ENCODE assay signal across 8 mouse cellular contexts in the genomic region with DNA sequence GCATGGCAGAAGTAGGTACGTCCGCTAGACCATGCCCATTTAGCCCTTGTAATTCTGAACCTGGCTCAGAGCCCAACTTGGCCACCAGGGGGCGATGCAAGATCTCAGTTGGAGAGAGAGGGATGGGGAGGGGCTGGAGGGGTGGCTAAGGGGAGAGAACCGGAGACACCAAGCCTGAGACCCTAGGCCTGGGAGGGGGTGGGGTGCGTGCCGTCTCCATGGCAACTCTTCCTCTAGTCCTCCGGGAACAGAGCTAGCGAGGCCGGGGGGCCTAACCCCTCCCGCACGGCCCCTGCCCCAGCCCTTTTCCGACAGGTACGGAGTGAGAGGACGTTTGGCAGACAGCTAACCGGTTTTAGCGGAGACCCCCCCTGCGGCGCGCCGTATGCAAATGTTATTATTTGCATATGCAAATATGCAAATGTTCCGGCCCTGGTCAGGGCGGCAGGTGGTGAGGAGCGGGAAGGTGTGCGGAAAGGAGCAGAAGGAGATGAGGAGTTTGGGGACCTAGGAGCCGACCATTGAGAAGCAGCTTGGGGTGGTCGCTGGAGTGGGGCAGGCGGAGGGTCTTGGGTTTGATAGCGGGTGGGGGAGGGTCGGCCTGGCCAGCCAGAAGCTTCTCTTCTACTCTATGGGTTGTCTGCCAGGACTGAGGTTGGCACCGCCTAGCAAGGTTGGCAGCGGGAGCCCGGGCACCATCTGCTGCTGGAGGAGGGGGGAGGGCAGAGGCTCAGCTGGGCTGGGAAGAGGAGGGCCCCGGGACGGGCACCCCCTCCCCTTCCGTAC. TPM values are rescaled to one million over a fixed set of nuclear protein-coding genes. Genes with fewer than 3 reads are reported as not detected.
DNase-seq lines count a peak whose midpoint lies in the region; ATAC-seq and TF ChIP-seq lines count a peak whose summit lies in the region.

No protein-coding gene starts in this region.

- DNase-seq in CD4-positive helper T cell, adult 2 months (ENCODE audit: low read depth, low spot score), result peak; percentile 86
- peak; percentile 98 for DNase-seq in brain, embryonic 14.5 days (ENCODE audit: low read depth)
- peak; percentile 93 for DNase-seq in kidney, postnatal 10 days
- peak; percentile 89 for DNase-seq in liver, embryonic 11.5 days (ENCODE audit: low spot score)
- DNase-seq in naive thymus-derived CD4-positive, alpha-beta T cell, adult 2 months (ENCODE audit: low read depth), result peak; percentile 93
- peak; percentile 90 for DNase-seq in splenic B cell, adult 2 months (ENCODE audit: low read depth, low spot score)

- H3K27ac ChIP-seq in heart, embryonic 14.5 days (replicated peaks in 1 of 2; ENCODE audit: control insufficient read depth in 1 of 2, insufficient read depth in 1 of 2, low read depth in 2 of 2, low read length in 2 of 2), result no peak overlapping the region
- no peak overlapping the region for H3K27ac ChIP-seq in liver, embryonic 11.5 days (ENCODE audit: low read depth, low read length)

- peaks cover 69% of the 10 kb centered on the region for H3K27me3 ChIP-seq in heart, embryonic 14.5 days (ENCODE audit: control insufficient read depth, insufficient read depth, low read length)
- H3K27me3 ChIP-seq in liver, embryonic 11.5 days (replicated peaks; ENCODE audit: control insufficient read depth, insufficient read depth, low read length), result peaks cover 61% of the 10 kb centered on the region
- H3K27me3 ChIP-seq in splenic B cell, adult 2 months (ENCODE audit: control insufficient read depth, insufficient read depth, low read length, poor library complexity, severe bottlenecking), result no peaks in the 10 kb centered on the region

- TF ChIP-seq POLR2A in brain, embryonic 14.5 days (IDR thresholded peaks at IDR 0.05; ENCODE audit: borderline replicate concordance, extremely low read depth, insufficient read depth, insufficient read length, poor library complexity, severe bottlenecking), result no peak

- peak overlapping the region; percentile 77 for H3K4me2 ChIP-seq in heart, embryonic 14.5 days (ENCODE audit: low read length)
- H3K4me2 ChIP-seq in liver, embryonic 11.5 days, result peak overlapping the region; percentile 79

- peak; percentile 57; the same call in 1 of the 2 replicates for ATAC-seq in erythroblast, adult 5-6 weeks (replicated peaks; ENCODE audit: low FRiP score, poor library complexity, severe bottlenecking)
- peak; percentile 58 for ATAC-seq in heart, embryonic 14.5 days (ENCODE audit: insufficient number of reproducible peaks, insufficient read depth, low FRiP score, low read depth)
- ATAC-seq in liver, embryonic 11.5 days (replicated peaks; ENCODE audit: low FRiP score), result peak; percentile 22

- H3K4me1 ChIP-seq in heart, embryonic 14.5 days (ENCODE audit: control insufficient read depth in 2 of 2, insufficient read depth in 2 of 2, low read length in 2 of 2), result peaks cover 26 to 35% of the 10 kb centered on the region in 2 experiments
- peaks cover 38% of the 10 kb centered on the region for H3K4me1 ChIP-seq in liver, embryonic 11.5 days (replicated peaks; ENCODE audit: control insufficient read depth, insufficient read depth, low read length)

- 1% methylated on average over 35 of the region's 35 CpGs for WGBS in heart, embryonic 14.5 days
- 2% methylated on average over 35 of the region's 35 CpGs for WGBS in liver, embryonic 11.5 days

- H3K9ac ChIP-seq in heart, embryonic 14.5 days (ENCODE audit: low read length), result no peak overlapping the region
- H3K9ac ChIP-seq in liver, embryonic 11.5 days (ENCODE audit: low read depth, low read length), result no peak overlapping the region

- H3K36me3 ChIP-seq in heart, embryonic 14.5 days (ENCODE audit: control insufficient read depth, insufficient read depth, low read length), result peaks cover 6% of the 10 kb centered on the region; the same call in 1 of the 2 replicates
- H3K36me3 ChIP-seq in liver, embryonic 11.5 days (ENCODE audit: control insufficient read depth, insufficient read depth, low read length), result no peaks in the 10 kb centered on the region
- no peaks in the 10 kb centered on the region for H3K36me3 ChIP-seq in splenic B cell, adult 2 months (ENCODE audit: control insufficient read depth, insufficient read depth, low read length, poor library complexity, severe bottlenecking)

- peak; percentile 94 for TF ChIP-seq CTCF in brain, embryonic 14.5 days (IDR thresholded peaks at IDR 0.05; ENCODE audit: borderline replicate concordance, extremely low read depth, insufficient read depth, insufficient read length)

- no peaks in the 10 kb centered on the region for H3K9me3 ChIP-seq in heart, embryonic 14.5 days (ENCODE audit: control insufficient read depth, low read length)
- H3K9me3 ChIP-seq in liver, embryonic 11.5 days (ENCODE audit: control insufficient read depth, low read length), result no peaks in the 10 kb centered on the region

- H3K4me3 ChIP-seq in heart, embryonic 14.5 days (ENCODE audit: control insufficient read depth in 1 of 2, insufficient read depth in 1 of 2, low read depth in 1 of 2, low read length in 2 of 2), result peak overlapping the region; percentile 39 to 46
- H3K4me3 ChIP-seq in liver, embryonic 11.5 days (ENCODE audit: low read depth, low read length), result peak overlapping the region; percentile 43

RNA-seq across cellular contexts. Expression of a gene that starts 5.5 kb away (rescaled TPM):
- polyA plus RNA-seq in brain, embryonic 14.5 days (2012; rRNA removed), result 10.8 and 13.0 TPM in 2 replicates
- total RNA-seq in erythroblast, adult 5-6 weeks (2015; ENCODE audit: low replicate concordance), result not detected in 2 replicates
- not detected in 2 replicates for total RNA-seq in erythroblast, adult 5-6 weeks (2017; ENCODE audit: low replicate concordance)
- polyA plus RNA-seq in heart, embryonic 14.5 days (2014; fragmentation: Nextera tagmentation; extraction: Ambion mirVana), result 31.2 and 34.2 TPM in 2 replicates
- polyA plus RNA-seq in liver, embryonic 11.5 days (2014; fragmentation: Nextera tagmentation; extraction: Ambion mirVana), result 34.2 TPM in 2 replicates

RNA-seq across cellular contexts. Expression of a gene that starts 7.8 kb away (rescaled TPM):
- polyA plus RNA-seq in brain, embryonic 14.5 days (2012; rRNA removed), result 6.8 and 9.8 TPM in 2 replicates
- not detected in 2 replicates for total RNA-seq in erythroblast, adult 5-6 weeks (2015; ENCODE audit: low replicate concordance)
- not detected in 2 replicates for total RNA-seq in erythroblast, adult 5-6 weeks (2017; ENCODE audit: low replicate concordance)
- polyA plus RNA-seq in heart, embryonic 14.5 days (2014; fragmentation: Nextera tagmentation; extraction: Ambion mirVana), result 0.31 TPM in 1 of 2 replicates, not detected in the other
- polyA plus RNA-seq in liver, embryonic 11.5 days (2014; fragmentation: Nextera tagmentation; extraction: Ambion mirVana), result 0.32 and 0.39 TPM in 2 replicates

RNA-seq across cellular contexts. Expression of a gene that starts 13.0 kb away (rescaled TPM):
- polyA plus RNA-seq in brain, embryonic 14.5 days (2012; rRNA removed), result 80.8 and 100 TPM in 2 replicates
- 17.9 and 19.9 TPM in 2 replicates for total RNA-seq in erythroblast, adult 5-6 weeks (2015; ENCODE audit: low replicate concordance)
- total RNA-seq in erythroblast, adult 5-6 weeks (2017; ENCODE audit: low replicate concordance), result 12.3 and 18.3 TPM in 2 replicates
- 71.7 and 73.0 TPM in 2 replicates for polyA plus RNA-seq in heart, embryonic 14.5 days (2014; fragmentation: Nextera tagmentation; extraction: Ambion mirVana)
- 261 and 286 TPM in 2 replicates for polyA plus RNA-seq in liver, embryonic 11.5 days (2014; fragmentation: Nextera tagmentation; extraction: Ambion mirVana)

RNA-seq across cellular contexts. Expression of a gene that starts 25.1 kb away (rescaled TPM):
- 19.9 and 48.8 TPM in 2 replicates for polyA plus RNA-seq in brain, embryonic 14.5 days (2012; rRNA removed)
- not detected in 2 replicates for total RNA-seq in erythroblast, adult 5-6 weeks (2015; ENCODE audit: low replicate concordance)
- total RNA-seq in erythroblast, adult 5-6 weeks (2017; ENCODE audit: low replicate concordance), result not detected in 2 replicates
- polyA plus RNA-seq in heart, embryonic 14.5 days (2014; fragmentation: Nextera tagmentation; extraction: Ambion mirVana), result 0.70 and 0.81 TPM in 2 replicates
- 0.56 TPM in 1 of 2 replicates, not detected in the other for polyA plus RNA-seq in liver, embryonic 11.5 days (2014; fragmentation: Nextera tagmentation; extraction: Ambion mirVana)
